In the genomic region with DNA sequence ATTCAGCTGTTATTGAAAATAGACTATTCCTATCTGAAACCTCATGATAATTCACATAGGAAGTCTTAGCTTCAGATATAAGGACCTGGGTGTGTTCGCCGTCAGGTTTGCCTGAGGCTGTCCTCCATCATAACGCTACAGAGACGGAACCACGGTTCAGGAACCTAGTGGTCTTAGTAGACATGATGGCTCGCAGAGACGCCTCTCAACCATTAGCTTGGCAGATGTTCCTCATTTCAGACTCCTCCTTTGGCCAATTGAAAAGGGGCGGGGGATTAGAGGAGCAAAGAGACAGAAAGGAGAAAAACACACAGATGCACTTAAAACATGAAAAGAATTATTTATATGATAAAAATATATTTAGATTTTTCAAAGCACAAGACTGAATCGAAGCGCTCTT, we compare ENCODE assay signal across 21 mouse cellular contexts.
DNase-seq lines count a peak whose midpoint lies in the region; ATAC-seq lines count a peak whose summit lies in the region.
"Had no signal": no experiment of that assay in that cellular context is flagged by ENCODE, and none has a peak within 500 bp of the region (broad histone marks: within the 10 kb centered on the region; RNA-seq: fewer than 3 reads in every experiment).

No protein-coding gene starts in this region.

- no peaks in the 10 kb centered on the region for H3K9me3 ChIP-seq in intestine, embryonic 15.5 days
- no peaks in the 10 kb centered on the region for H3K9me3 ChIP-seq in intestine, embryonic 16.5 days (ENCODE audit: control insufficient read depth, low read length)
- no peaks in the 10 kb centered on the region for H3K9me3 ChIP-seq in midbrain, embryonic 11.5 days (ENCODE audit: control insufficient read depth, low read length)
- H3K9me3 ChIP-seq in midbrain, embryonic 15.5 days: no peaks in the 10 kb centered on the region
- H3K9me3 ChIP-seq: embryonic facial prominence, embryonic 10.5 days; embryonic facial prominence, embryonic 13.5 days; forebrain, embryonic 12.5 days; forebrain, embryonic 15.5 days; heart, embryonic 10.5 days; hindbrain, embryonic 12.5 days; hindbrain, embryonic 15.5 days had no signal

- no peak overlapping the region for H3K9ac ChIP-seq in intestine, embryonic 15.5 days
- no peak overlapping the region for H3K9ac ChIP-seq in intestine, embryonic 16.5 days (ENCODE audit: low read depth, low read length)
- H3K9ac ChIP-seq in midbrain, embryonic 11.5 days (ENCODE audit: low read length): no peak overlapping the region
- H3K9ac ChIP-seq in midbrain, embryonic 15.5 days: no peak overlapping the region
- H3K9ac ChIP-seq: embryonic facial prominence, embryonic 13.5 days; forebrain, embryonic 12.5 days; forebrain, embryonic 15.5 days; hindbrain, embryonic 12.5 days; hindbrain, embryonic 15.5 days had no signal

- DNase-seq in midbrain, embryonic 11.5 days (ENCODE audit: low spot score, missing footprints): peak; percentile 39
- DNase-seq in retina, postnatal 1 day: peak; percentile 21
- DNase-seq in right cerebral cortex, postnatal 36 days (ENCODE audit: low spot score in 2 of 2): no peak
- DNase-seq: adrenal gland, adult 2 months; cerebellum, adult 11 months; cerebellum, adult 2 months; cerebellum, adult 9-11 months; cerebellum, postnatal 25 days; heart, adult 2 months had no signal

- H3K4me2 ChIP-seq in intestine, embryonic 15.5 days (replicated peaks): no peak overlapping the region
- no peak overlapping the region for H3K4me2 ChIP-seq in intestine, embryonic 16.5 days (ENCODE audit: low read depth, low read length)
- no peak overlapping the region for H3K4me2 ChIP-seq in midbrain, embryonic 11.5 days
- H3K4me2 ChIP-seq in midbrain, embryonic 15.5 days: no peak overlapping the region
- H3K4me2 ChIP-seq: embryonic facial prominence, embryonic 13.5 days; forebrain, embryonic 12.5 days; forebrain, embryonic 15.5 days; hindbrain, embryonic 12.5 days; hindbrain, embryonic 15.5 days had no signal

- ATAC-seq in intestine, embryonic 15.5 days: peak; percentile 44; the same call in 1 of the 2 replicates
- ATAC-seq in intestine, embryonic 16.5 days: no peak
- no peak for ATAC-seq in midbrain, embryonic 11.5 days (ENCODE audit: low FRiP score)
- ATAC-seq in midbrain, embryonic 15.5 days (replicated peaks): no peak
- ATAC-seq: CD4-positive, CD25-positive, alpha-beta regulatory T cell, adult 4 months; forebrain, embryonic 15.5 days had no signal

- peaks cover 3% of the 10 kb centered on the region; the same call in 1 of the 2 replicates for H3K4me1 ChIP-seq in intestine, embryonic 15.5 days (replicated peaks)
- H3K4me1 ChIP-seq in intestine, embryonic 16.5 days (ENCODE audit: control insufficient read depth, insufficient read depth, low read length): peaks cover 8% of the 10 kb centered on the region
- H3K4me1 ChIP-seq in midbrain, embryonic 11.5 days (ENCODE audit: control insufficient read depth, insufficient read depth, low read length): no peaks in the 10 kb centered on the region
- no peaks in the 10 kb centered on the region for H3K4me1 ChIP-seq in midbrain, embryonic 15.5 days
- H3K4me1 ChIP-seq: forebrain, embryonic 12.5 days; heart, embryonic 10.5 days had no signal

- H3K27ac ChIP-seq in intestine, embryonic 15.5 days: no peak overlapping the region
- no peak overlapping the region for H3K27ac ChIP-seq in intestine, embryonic 16.5 days (ENCODE audit: low read length)
- H3K27ac ChIP-seq in midbrain, embryonic 11.5 days (ENCODE audit: low read depth, low read length): no peak overlapping the region
- H3K27ac ChIP-seq in midbrain, embryonic 15.5 days: no peak overlapping the region
- H3K27ac ChIP-seq: embryonic facial prominence, embryonic 10.5 days; embryonic facial prominence, embryonic 13.5 days; forebrain, embryonic 12.5 days; forebrain, embryonic 15.5 days; heart, adult 2 months; heart, embryonic 10.5 days; hindbrain, embryonic 12.5 days; hindbrain, embryonic 15.5 days had no signal

- WGBS in intestine, embryonic 15.5 days: 51% methylated on average over 10 of the region's 10 CpGs
- 64% methylated on average over 10 of the region's 10 CpGs for WGBS in intestine, embryonic 16.5 days
- 92% methylated on average over 10 of the region's 10 CpGs for WGBS in midbrain, embryonic 11.5 days
- WGBS in midbrain, embryonic 15.5 days: 86% methylated on average over 10 of the region's 10 CpGs

- no peaks in the 10 kb centered on the region for H3K27me3 ChIP-seq in intestine, embryonic 15.5 days (replicated peaks)
- H3K27me3 ChIP-seq in intestine, embryonic 16.5 days (replicated peaks; ENCODE audit: control insufficient read depth, insufficient read depth, low read length): no peaks in the 10 kb centered on the region
- H3K27me3 ChIP-seq in midbrain, embryonic 11.5 days (ENCODE audit: control insufficient read depth, insufficient read depth, low read length): no peaks in the 10 kb centered on the region
- H3K27me3 ChIP-seq in midbrain, embryonic 15.5 days (replicated peaks): no peaks in the 10 kb centered on the region
- H3K27me3 ChIP-seq: embryonic facial prominence, embryonic 13.5 days; forebrain, embryonic 15.5 days; hindbrain, embryonic 12.5 days; hindbrain, embryonic 15.5 days had no signal

- no peak overlapping the region for H3K4me3 ChIP-seq in intestine, embryonic 15.5 days (replicated peaks)
- no peak overlapping the region for H3K4me3 ChIP-seq in intestine, embryonic 16.5 days (ENCODE audit: low read length)
- no peak overlapping the region for H3K4me3 ChIP-seq in midbrain, embryonic 11.5 days (ENCODE audit: low read depth, low read length)
- H3K4me3 ChIP-seq in midbrain, embryonic 15.5 days: no peak overlapping the region
- H3K4me3 ChIP-seq: embryonic facial prominence, embryonic 10.5 days; embryonic facial prominence, embryonic 13.5 days; erythroblast, embryonic 14.5 days; forebrain, embryonic 12.5 days; forebrain, embryonic 15.5 days; heart, adult 2 months; heart, embryonic 10.5 days; hindbrain, embryonic 12.5 days; hindbrain, embryonic 15.5 days had no signal

- H3K36me3 ChIP-seq in intestine, embryonic 15.5 days: no peaks in the 10 kb centered on the region
- H3K36me3 ChIP-seq in intestine, embryonic 16.5 days (ENCODE audit: control insufficient read depth, insufficient read depth, low read length): no peaks in the 10 kb centered on the region
- H3K36me3 ChIP-seq in midbrain, embryonic 11.5 days (ENCODE audit: control insufficient read depth, insufficient read depth, low read length): no peaks in the 10 kb centered on the region
- H3K36me3 ChIP-seq in midbrain, embryonic 15.5 days (replicated peaks): no peaks in the 10 kb centered on the region
- H3K36me3 ChIP-seq: embryonic facial prominence, embryonic 10.5 days; embryonic facial prominence, embryonic 13.5 days; forebrain, embryonic 12.5 days; forebrain, embryonic 15.5 days; heart, embryonic 10.5 days; hindbrain, embryonic 12.5 days; hindbrain, embryonic 15.5 days had no signal

Comparison
In these comparisons a context has a peak if more than half of its experiments do, and no peak if none do; other contexts are left out.
1. DNase-seq: peak in midbrain, embryonic 11.5 days (single experiment) and retina, postnatal 1 day (single experiment); none in right cerebral cortex, postnatal 36 days (0 of 2).